Mouse (Mus musculus) adrenal gland, postnatal 10 days (tissue): Measurements from ENCODE around the gene Zbtb4. TPM values are rescaled to one million over a fixed set of nuclear protein-coding genes. Genes with fewer than 3 reads are reported as not detected.

Source experiments
- DNase-seq: peaks from one replicate; pipeline ENCODE4 v3.0.0; 2021; ENCODE audit warnings: mixed read lengths
- total RNA-seq, 2 experiments: library from RNA; stranded (reverse); gene quantifications; 2 replicates each; pipeline ENCODE4 v1.2.3; 2021

Zbtb4 gene
- total RNA-seq, 2 experiments from 2014 or later, result 35.5 to 41.2 TPM

- peak; percentile 71 for DNase-seq
Measured at GRCm38 (mm10) chr11:69800392-69801197, 34.9 kb downstream of the Zbtb4 start.

- peak; percentile 31 for DNase-seq
Measured at GRCm38 (mm10) chr11:69801379-69801977, 35.8 kb downstream of the Zbtb4 start, which contains the start of gene Fgf11. Fgf11 (minus strand) TSS chr11:69801857.

- DNase-seq, result peak; percentile 94
Measured at GRCm38 (mm10) chr11:69802648-69803105, 37.0 kb downstream of the Zbtb4 start.

- no peak for DNase-seq
Measured at GRCm38 (mm10) chr11:69803328-69803727, 37.6 kb downstream of the Zbtb4 start.

GRCm38 (mm10) chr11:69803786-69804651 is 38.3 kb downstream of the Zbtb4 start:
- peak; percentile 88 for DNase-seq

- DNase-seq, result no peak
Measured at GRCm38 (mm10) chr11:69804652-69804940, 38.9 kb downstream of the Zbtb4 start.

GRCm38 (mm10) chr11:69804972-69805909 is 39.5 kb downstream of the Zbtb4 start, which contains the start of gene Tmem102:
Tmem102 (minus strand) TSS chr11:69805624.
- DNase-seq, result no peak

GRCm38 (mm10) chr11:69806378-69806777 is 40.7 kb downstream of the Zbtb4 start:
- no peak for DNase-seq

GRCm38 (mm10) chr11:69807641-69808040 is 41.9 kb downstream of the Zbtb4 start:
- DNase-seq, result no peak

- no peak for DNase-seq
Measured at GRCm38 (mm10) chr11:69810280-69810679, 44.6 kb downstream of the Zbtb4 start.

GRCm38 (mm10) chr11:69815155-69815554 is 49.4 kb downstream of the Zbtb4 start, which contains the start of gene Gm39566:
Gm39566 (minus strand) TSS chr11:69815298.
- DNase-seq, result no peak

GRCm38 (mm10) chr11:69816520-69816919 is 50.8 kb downstream of the Zbtb4 start:
- no peak for DNase-seq

- no peak for DNase-seq
Measured at GRCm38 (mm10) chr11:69818365-69818764, 52.7 kb downstream of the Zbtb4 start, which contains the start of gene Spem2. Spem2 (minus strand) TSS chr11:69818465.

GRCm38 (mm10) chr11:69818871-69819270 is 53.2 kb downstream of the Zbtb4 start:
- DNase-seq, result no peak

GRCm38 (mm10) chr11:69822080-69822479 is 56.4 kb downstream of the Zbtb4 start, which contains the start of gene Spem1:
Spem1 (minus strand) TSS chr11:69822180.
- DNase-seq, result no peak

GRCm38 (mm10) chr11:69823456-69823855 is 57.7 kb downstream of the Zbtb4 start:
- no peak for DNase-seq

GRCm38 (mm10) chr11:69828832-69829231 is 63.1 kb downstream of the Zbtb4 start:
- no peak for DNase-seq

GRCm38 (mm10) chr11:69833554-69833953 is 67.8 kb downstream of the Zbtb4 start:
- no peak for DNase-seq
